In the genomic region with DNA sequence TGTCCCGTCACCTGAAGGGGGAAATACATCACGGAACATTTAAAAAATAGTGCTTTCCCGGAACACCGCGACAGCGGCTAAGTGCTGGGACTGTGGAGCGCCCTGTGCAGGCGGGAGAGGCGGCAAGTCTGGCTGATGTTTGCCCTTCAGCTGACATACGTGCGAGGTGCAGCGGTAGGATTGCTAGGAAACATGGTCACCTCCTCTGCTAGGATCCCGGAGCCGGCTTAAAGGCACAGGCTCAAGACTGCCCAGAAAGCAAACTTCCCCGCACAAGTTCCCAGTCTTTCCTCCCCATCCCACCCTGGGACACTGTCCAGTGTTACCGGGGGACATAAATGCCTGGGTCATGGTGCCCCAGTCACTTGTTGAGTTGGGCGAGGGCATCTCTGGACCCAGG, we compare ENCODE assay signal across 9 mouse cellular contexts. TPM values are rescaled to one million over a fixed set of nuclear protein-coding genes. Genes with fewer than 3 reads are reported as not detected.
DNase-seq lines count a peak whose midpoint lies in the region; ATAC-seq and TF ChIP-seq lines count a peak whose summit lies in the region.
"Had no signal": no experiment of that assay in that cellular context is flagged by ENCODE, and none has a peak within 500 bp of the region (broad histone marks: within the 10 kb centered on the region; RNA-seq: fewer than 3 reads in every experiment).

No protein-coding gene starts in this region.

- TF ChIP-seq POLR2A in limb, embryonic 14.5 days (IDR thresholded peaks at IDR 0.05; ENCODE audit: borderline replicate concordance, extremely low read depth, insufficient read depth, insufficient read length) = no peak
- TF ChIP-seq POLR2A in testis, adult 2 months (IDR thresholded peaks at IDR 0.05; ENCODE audit: control insufficient read depth, low read depth, low read length) = no peak

- H3K36me3 ChIP-seq in heart, embryonic 14.5 days (ENCODE audit: control insufficient read depth, insufficient read depth, low read length) = no peaks in the 10 kb centered on the region
- no peaks in the 10 kb centered on the region for H3K36me3 ChIP-seq in forebrain, embryonic 16.5 days (ENCODE audit: control insufficient read depth, insufficient read depth)
- no peaks in the 10 kb centered on the region for H3K36me3 ChIP-seq in limb, embryonic 14.5 days (ENCODE audit: control insufficient read depth, insufficient read depth, low read length)
- H3K36me3 ChIP-seq in testis, adult 2 months (ENCODE audit: control insufficient read depth, insufficient read depth, low read length) = no peaks in the 10 kb centered on the region

- intact Hi-C loops in heart, postnatal 25 days (cut with DNase I) = no loop called here
- intact Hi-C loops in left cerebral cortex, postnatal 4 days (cut with DNase I) = no loop called here

- ATAC-seq in heart, embryonic 14.5 days (ENCODE audit: insufficient number of reproducible peaks, insufficient read depth, low FRiP score, low read depth) = 0 out of 2 replicates have a peak, but pooled peaks have one; percentile 6
- peak; percentile 41 for ATAC-seq in forebrain, embryonic 16.5 days
- no peak for ATAC-seq in limb, embryonic 14.5 days (ENCODE audit: low FRiP score, low read depth)
- no peak for ATAC-seq in activated CD4-positive, CD25-positive, alpha-beta regulatory T cell, adult 4 months
- ATAC-seq: Patski had no signal

- no peak overlapping the region for H3K27ac ChIP-seq in heart, embryonic 14.5 days (replicated peaks in 1 of 2; ENCODE audit: control insufficient read depth in 1 of 2, insufficient read depth in 1 of 2, low read depth in 2 of 2, low read length in 2 of 2)
- H3K27ac ChIP-seq in forebrain, embryonic 16.5 days (ENCODE audit: low read length) = no peak overlapping the region
- H3K27ac ChIP-seq in limb, embryonic 14.5 days (replicated peaks; ENCODE audit: low read depth, low read length) = no peak overlapping the region
- no peak overlapping the region for H3K27ac ChIP-seq in testis, adult 2 months (ENCODE audit: control insufficient read depth, insufficient read depth, low read depth, low read length)

- DNase-seq in heart, postnatal 25 days (ENCODE audit: low spot score) = no peak
- peak; percentile 5 for DNase-seq in adrenal gland, postnatal 25 days
- DNase-seq in limb, embryonic 14.5 days (ENCODE audit: low spot score) = no peak
- DNase-seq in left cerebral cortex, postnatal 4 days = no peak

- peak overlapping the region; percentile 53 to 69 for H3K4me3 ChIP-seq in heart, embryonic 14.5 days (ENCODE audit: control insufficient read depth in 1 of 2, insufficient read depth in 1 of 2, low read depth in 1 of 2, low read length in 2 of 2)
- peak overlapping the region; percentile 75 for H3K4me3 ChIP-seq in forebrain, embryonic 16.5 days (replicated peaks; ENCODE audit: low read length)
- H3K4me3 ChIP-seq in limb, embryonic 14.5 days (replicated peaks; ENCODE audit: low read length) = peak overlapping the region; percentile 48
- H3K4me3 ChIP-seq in testis, adult 2 months (ENCODE audit: control insufficient read depth, low read depth, low read length) = peak overlapping the region; percentile 80

- WGBS in heart, embryonic 14.5 days = 2% methylated on average over 17 of the region's 17 CpGs
- WGBS in forebrain, embryonic 16.5 days = 0% methylated on average over 17 of the region's 17 CpGs
- WGBS in limb, embryonic 14.5 days = 2% methylated on average over 17 of the region's 17 CpGs

- peaks cover 6 to 9% of the 10 kb centered on the region in 2 experiments; a peak in 3 of 4 replicates for H3K4me1 ChIP-seq in heart, embryonic 14.5 days (ENCODE audit: control insufficient read depth in 2 of 2, insufficient read depth in 2 of 2, low read length in 2 of 2)
- H3K4me1 ChIP-seq in forebrain, embryonic 16.5 days (replicated peaks; ENCODE audit: control insufficient read depth, insufficient read depth, low read length) = peaks cover 8% of the 10 kb centered on the region
- H3K4me1 ChIP-seq in limb, embryonic 14.5 days (ENCODE audit: control insufficient read depth, insufficient read depth, low read length) = peaks cover 6% of the 10 kb centered on the region; the same call in 1 of the 2 replicates
- H3K4me1 ChIP-seq in testis, adult 2 months (ENCODE audit: control insufficient read depth, insufficient read depth, low read length) = peaks cover 11% of the 10 kb centered on the region

- H3K4me2 ChIP-seq in heart, embryonic 14.5 days (ENCODE audit: low read length) = peak overlapping the region; percentile 89
- H3K4me2 ChIP-seq in forebrain, embryonic 16.5 days (ENCODE audit: low read length) = peak overlapping the region; percentile 61
- peak overlapping the region; percentile 55 for H3K4me2 ChIP-seq in limb, embryonic 14.5 days (replicated peaks; ENCODE audit: low read depth, low read length, severe bottlenecking)

- peak overlapping the region; percentile 50 for H3K9ac ChIP-seq in heart, embryonic 14.5 days (ENCODE audit: low read length)
- H3K9ac ChIP-seq in forebrain, embryonic 16.5 days (replicated peaks; ENCODE audit: low read depth, low read length) = peak overlapping the region; percentile 72
- H3K9ac ChIP-seq in limb, embryonic 14.5 days (ENCODE audit: low read depth, low read length, severe bottlenecking) = 0 out of 2 replicates have a peak overlapping the region, but pooled peaks have one; percentile 13

- peaks cover 26% of the 10 kb centered on the region for H3K27me3 ChIP-seq in heart, embryonic 14.5 days (ENCODE audit: control insufficient read depth, insufficient read depth, low read length)
- H3K27me3 ChIP-seq in forebrain, embryonic 16.5 days (replicated peaks; ENCODE audit: control insufficient read depth, insufficient read depth, low read length) = peaks cover 12% of the 10 kb centered on the region
- H3K27me3 ChIP-seq in limb, embryonic 14.5 days (ENCODE audit: control insufficient read depth, insufficient read depth, low read length) = peaks cover 19% of the 10 kb centered on the region
- H3K27me3 ChIP-seq in testis, adult 2 months (ENCODE audit: control insufficient read depth, insufficient read depth, low read length) = no peaks in the 10 kb centered on the region

- TF ChIP-seq CTCF in testis, adult 2 months (IDR thresholded peaks at IDR 0.05; ENCODE audit: control insufficient read depth, insufficient read depth, insufficient replicate concordance, low read depth, low read length) = no peak

- no peaks in the 10 kb centered on the region for H3K9me3 ChIP-seq in heart, embryonic 14.5 days (ENCODE audit: control insufficient read depth, low read length)
- no peaks in the 10 kb centered on the region for H3K9me3 ChIP-seq in forebrain, embryonic 16.5 days (ENCODE audit: control insufficient read depth, low read length)
- H3K9me3 ChIP-seq in limb, embryonic 14.5 days (ENCODE audit: control insufficient read depth, low read length) = no peaks in the 10 kb centered on the region

RNA-seq across cellular contexts. Expression of a gene that starts 0.6 kb away (rescaled TPM):
- 0.23 TPM in 1 of 2 replicates, not detected in the other for polyA plus RNA-seq in heart, embryonic 14.5 days (2014; fragmentation: Nextera tagmentation; extraction: Ambion mirVana)
- total RNA-seq in heart, postnatal 25 days (2021) = under 1 TPM; 0.25 to 0.34 TPM
- 1.4 and 1.5 TPM in 2 replicates for total RNA-seq in adrenal gland, postnatal 25 days (2021)
- polyA plus RNA-seq in forebrain, embryonic 16.5 days (2015; fragmentation: Nextera tagmentation; extraction: Ambion mirVana) = 1.4 and 1.9 TPM in 2 replicates
- 2.8 and 3.0 TPM in 2 replicates for polyA plus RNA-seq in limb, embryonic 14.5 days (2012; rRNA removed)
- polyA plus RNA-seq in limb, embryonic 14.5 days (2014; fragmentation: Nextera tagmentation; extraction: Ambion mirVana) = 0.51 and 0.59 TPM in 2 replicates
- 109 and 121 TPM in 2 replicates for polyA plus RNA-seq in testis, adult 2 months (2012; rRNA removed)
- total RNA-seq in left cerebral cortex, postnatal 4 days (2021) = 10 to 100 TPM; 54.6 to 58.9 TPM
- polyA plus RNA-seq in activated CD4-positive, CD25-positive, alpha-beta regulatory T cell, adult 4 months (2017; shearing (Covaris generic)) = not detected
- polyA plus RNA-seq: Patski had no signal

Comparison
In these comparisons a context has a peak if more than half of its experiments do, and no peak if none do; other contexts are left out.
1. ATAC-seq: peak in heart, embryonic 14.5 days (single experiment) and forebrain, embryonic 16.5 days (single experiment); none in limb, embryonic 14.5 days (single experiment) and activated CD4-positive, CD25-positive, alpha-beta regulatory T cell, adult 4 months (single experiment).
2. H3K9ac ChIP-seq: peak in every context shown above with its lines; median percentile 72 in forebrain, embryonic 16.5 days; 50 in heart, embryonic 14.5 days; 13 in limb, embryonic 14.5 days.
3. RNA of a gene that starts 0.6 kb away (polyA plus RNA-seq): 109 to 121 TPM in testis, adult 2 months; 0.51 to 3.0 TPM in limb, embryonic 14.5 days, 1.4 to 1.9 TPM in forebrain, embryonic 16.5 days, 0.23 TPM in heart, embryonic 14.5 days and not detected in activated CD4-positive, CD25-positive, alpha-beta regulatory T cell, adult 4 months; every median in the first group is over 10 times any median in the second.
4. Peak in every context shown above with its lines, with median percentiles within 50 percentile points of each other: H3K4me2 ChIP-seq and H3K4me3 ChIP-seq.